Mouse (Mus musculus) forebrain, embryonic 16.5 days (tissue): ENCODE results near the gene Smim24. TPM values are rescaled to one million over a fixed set of nuclear protein-coding genes. Genes with fewer than 3 reads are reported as not detected.

Experiments
- ATAC-seq: fragments of 200-750 bp; cut with Nextera tagmentation; 2 replicates; pipeline ENCODE4 v1.8.0; 2017; ENCODE audit warnings: mild to moderate bottlenecking, moderate library complexity
- H3K27ac ChIP-seq: fragments of 300-500 bp; sonication (generic); 2 replicates; pipeline ENCODE4 v1.5.1; 2014; ENCODE audit warnings: low read length, control low read depth
- H3K27me3 ChIP-seq: fragments of 300-500 bp; sonication (generic); replicated peaks from 2 replicates; pipeline ENCODE4 v1.6.1; 2014; ENCODE audit warnings: low read length; ENCODE audit not compliant: control insufficient read depth, insufficient read depth
- H3K36me3 ChIP-seq: fragments of 300-500 bp; sonication (generic); 2 replicates; pipeline ENCODE4 v1.6.1; 2014; ENCODE audit not compliant: control insufficient read depth, insufficient read depth
- H3K4me1 ChIP-seq: fragments of 300-500 bp; sonication (generic); replicated peaks from 2 replicates; pipeline ENCODE4 v1.6.1; 2014; ENCODE audit warnings: low read length; ENCODE audit not compliant: control insufficient read depth, insufficient read depth
- H3K4me2 ChIP-seq: fragments of 300-500 bp; sonication (generic); 2 replicates; pipeline ENCODE4 v1.6.1; 2014; ENCODE audit warnings: mild to moderate bottlenecking, low read length, control low read depth
- H3K4me3 ChIP-seq: fragments of 300-500 bp; sonication (generic); replicated peaks from 2 replicates; pipeline ENCODE4 v1.5.1; 2014; ENCODE audit warnings: mild to moderate bottlenecking, low read length, control low read depth
- H3K9ac ChIP-seq: fragments of 300-500 bp; sonication (generic); replicated peaks from 2 replicates; pipeline ENCODE4 v1.6.1; 2014; ENCODE audit warnings: low read depth, low read length, control low read depth
- H3K9me3 ChIP-seq: fragments of 300-500 bp; sonication (generic); 2 replicates; pipeline ENCODE4 v1.6.1; 2016; ENCODE audit warnings: low read length; ENCODE audit not compliant: control insufficient read depth
- WGBS: fragments of 180-500 bp; shearing (Covaris S2); extraction: QIAGEN DNeasy Blood & Tissue Kit; methylation state at CpG from one replicate; pipeline ENCODE4 v1.1.7; 2014; 5-methylcytosine and 5-hydroxymethylcytosine counted together
- polyA plus RNA-seq: library from polyadenylated mRNA; unstranded; fragments of >200 nt; fragmentation: Nextera tagmentation; extraction: Ambion mirVana; gene quantifications from 2 replicates; pipeline ENCODE4 v1.2.1, GENCODE M21; 2015

Gene Smim24
- polyA plus RNA-seq, 1 experiment from 2014 or later, result 1.2 TPM

DNA sequence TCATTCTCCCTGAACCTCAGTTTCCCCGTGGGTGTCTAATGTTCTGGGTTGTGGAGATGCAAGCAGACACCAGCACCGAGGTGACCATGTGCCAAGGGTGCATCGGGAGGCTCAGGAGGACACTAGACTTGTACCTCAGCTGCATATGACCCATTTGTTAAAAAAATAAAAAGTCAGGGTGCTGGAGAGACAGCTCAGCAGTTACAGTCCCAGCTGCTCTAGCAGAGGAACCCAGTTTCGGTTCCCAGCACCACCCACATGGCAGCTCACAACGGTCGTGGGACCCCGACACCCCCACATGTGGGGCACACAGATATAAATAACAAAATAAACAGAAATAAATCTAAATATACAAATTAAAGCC, 35.6 kb downstream of the Smim24 start:
- no peak for ATAC-seq
- Histone ChIP-seq H3K9ac (no peak overlapping the region), H3K4me1 (peaks cover 56% of the 10 kb centered on the region), H3K9me3 (no peaks in the 10 kb centered on the region), H3K36me3 (no peaks in the 10 kb centered on the region), H3K4me3 (no peak overlapping the region), H3K4me2 (no peak overlapping the region), H3K27me3 (peaks cover 3% of the 10 kb centered on the region; the same call in 1 of the 2 replicates), H3K27ac (no peak overlapping the region)
- WGBS, result 92% methylated on average over 7 of the region's 7 CpGs

DNA sequence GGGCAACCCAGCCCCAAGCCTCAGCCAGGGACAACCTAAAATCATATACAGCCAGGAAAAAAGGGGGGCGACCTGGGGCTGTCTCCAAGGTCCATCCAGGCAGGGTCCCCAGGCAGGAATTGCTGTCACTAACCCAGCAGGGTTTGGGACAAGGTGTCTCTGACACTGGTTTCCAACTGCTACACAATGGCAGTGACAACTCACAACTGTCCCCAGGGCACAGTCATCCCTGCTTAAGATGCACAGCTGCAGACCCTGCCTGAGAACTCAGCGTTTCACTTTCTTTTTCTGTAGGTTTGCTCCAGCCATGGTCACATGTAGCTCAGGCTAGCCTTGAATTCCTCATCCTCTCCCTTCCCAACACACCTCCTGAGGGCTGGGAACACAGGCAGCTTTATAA, 36.2 kb downstream of the Smim24 start:
- Histone ChIP-seq H3K9ac (no peak overlapping the region), H3K36me3 (no peaks in the 10 kb centered on the region), H3K4me3 (no peak overlapping the region), H3K4me2 (no peak overlapping the region), H3K4me1 (peaks cover 59% of the 10 kb centered on the region), H3K27me3 (peaks cover 3% of the 10 kb centered on the region; the same call in 1 of the 2 replicates), H3K9me3 (no peaks in the 10 kb centered on the region), H3K27ac (no peak overlapping the region)
- WGBS, result 33% methylated on average over 2 of the region's 2 CpGs
- no peak for ATAC-seq

DNA sequence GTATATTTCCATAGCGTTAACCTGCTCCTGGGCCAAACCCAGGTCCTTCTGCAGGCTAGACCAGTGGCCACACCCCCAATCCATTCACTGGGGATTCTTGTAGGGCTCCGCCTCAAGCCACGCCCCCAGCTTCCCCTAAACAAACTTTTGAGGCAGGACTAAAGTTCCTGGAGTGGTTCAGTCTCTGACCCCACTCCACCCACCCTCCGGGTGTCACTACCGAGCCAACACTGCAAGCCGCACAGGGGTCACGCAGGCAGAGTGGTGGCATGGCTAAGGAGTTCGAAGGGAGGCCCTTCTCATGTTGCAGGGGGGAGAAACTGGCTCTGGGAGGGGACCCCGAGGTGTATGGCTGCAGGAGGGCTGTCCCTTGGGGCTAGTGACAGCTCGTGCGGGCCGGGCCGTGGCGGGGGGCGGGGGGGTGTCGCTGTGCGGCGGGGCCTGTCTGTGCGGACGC, 36.8 kb downstream of the Smim24 start:
- H3K4me1 ChIP-seq, result peaks cover 58% of the 10 kb centered on the region
- ATAC-seq, result peak; percentile 1; the same call in 1 of the 2 replicates

DNA sequence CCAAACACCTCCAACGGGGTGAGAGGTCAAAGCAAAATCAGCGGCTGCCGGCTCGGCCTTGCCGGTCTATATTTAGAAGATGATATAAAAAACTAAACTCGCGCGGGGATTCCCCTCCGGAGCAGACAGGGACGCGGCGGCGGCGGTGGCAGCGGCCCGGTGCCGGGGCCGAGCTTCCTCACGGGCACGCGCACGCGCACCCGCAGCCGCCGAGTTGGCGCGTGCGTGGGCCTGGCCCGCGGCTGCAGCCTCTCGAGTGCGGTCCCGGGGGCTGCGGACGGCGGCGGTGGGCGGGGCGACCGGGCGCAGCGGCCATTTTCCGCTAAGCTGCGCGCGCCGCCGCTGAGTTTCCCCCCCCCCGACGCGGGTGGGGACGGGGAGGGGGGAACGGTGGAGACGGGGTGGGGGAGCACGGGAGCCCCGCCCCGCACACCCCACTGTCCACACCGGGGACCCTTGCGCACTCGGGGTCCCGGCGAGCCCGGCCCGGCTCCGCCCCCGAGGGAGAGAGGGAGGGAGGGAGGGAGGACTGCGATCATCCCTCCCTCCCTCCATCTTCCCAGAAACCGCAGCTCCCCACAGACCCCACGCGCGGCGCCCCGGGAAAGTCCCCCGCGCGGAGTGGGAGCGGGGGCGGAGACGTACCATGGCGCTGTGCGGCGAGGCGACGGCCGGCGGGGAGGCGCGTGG, 37.4 kb downstream of the Smim24 start:
- 0% methylated on average over 45 of the region's 89 CpGs for WGBS
- Histone ChIP-seq H3K4me1 (peaks cover 58% of the 10 kb centered on the region), H3K4me3 (peak overlapping the region; percentile 81), H3K36me3 (no peaks in the 10 kb centered on the region), H3K27me3 (peaks cover 3% of the 10 kb centered on the region; the same call in 1 of the 2 replicates), H3K27ac (peak overlapping the region; percentile 94), H3K9ac (peak overlapping the region; percentile 85), H3K4me2 (peak overlapping the region; percentile 85), H3K9me3 (no peaks in the 10 kb centered on the region)
- peak; percentile 18; the same call in 1 of the 2 replicates for ATAC-seq

More for the DNA sequence above, 36.8 kb downstream of the Smim24 start:
- H3K36me3 ChIP-seq, result no peaks in the 10 kb centered on the region
- H3K9ac ChIP-seq, result peak overlapping the region; percentile 85
- WGBS, result 0% methylated on average over 16 of the region's 20 CpGs
- peak overlapping the region; percentile 94 for H3K27ac ChIP-seq
- H3K9me3 ChIP-seq, result no peaks in the 10 kb centered on the region
- H3K4me2 ChIP-seq, result peak overlapping the region; percentile 85
- H3K4me3 ChIP-seq, result peak overlapping the region; percentile 81
- H3K27me3 ChIP-seq, result peaks cover 3% of the 10 kb centered on the region; the same call in 1 of the 2 replicates

DNA sequence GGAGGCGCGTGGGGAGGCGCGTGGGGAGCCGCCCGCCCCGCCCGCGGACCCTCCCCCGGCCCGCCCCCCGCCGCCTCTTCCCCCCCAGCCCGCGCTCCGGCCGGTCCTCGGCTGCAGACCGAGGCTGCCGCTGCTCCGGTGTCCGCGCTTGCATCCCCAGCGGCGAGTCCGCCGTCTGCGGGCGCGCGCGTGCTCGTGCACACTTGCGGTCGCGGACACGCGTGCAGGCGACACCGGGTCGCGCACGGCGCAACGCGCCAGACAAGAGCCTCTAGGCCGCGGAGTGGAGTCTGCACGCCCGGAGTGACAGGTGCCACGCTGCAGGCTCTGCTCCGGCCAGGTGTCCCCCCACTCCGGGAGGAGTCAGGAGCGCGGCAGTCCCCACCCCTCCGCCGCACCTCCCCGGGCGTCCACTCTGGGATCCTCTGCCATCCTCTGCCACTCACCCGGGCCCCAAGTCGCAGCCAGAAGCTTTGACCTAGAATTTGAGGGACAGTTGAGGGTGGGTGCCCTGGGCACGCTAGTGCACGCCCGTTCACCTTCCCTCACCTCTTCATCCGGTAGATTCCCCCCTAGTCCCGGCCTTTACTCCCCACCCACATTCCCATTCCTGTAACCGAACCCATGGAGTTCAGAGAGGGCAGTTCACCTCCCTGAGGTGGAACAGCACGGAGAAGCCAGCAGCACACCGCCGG, 38.1 kb downstream of the Smim24 start:
- no peaks in the 10 kb centered on the region for H3K36me3 ChIP-seq
- no peaks in the 10 kb centered on the region for H3K9me3 ChIP-seq
- WGBS, result 1% methylated on average over 53 of the region's 70 CpGs
- ATAC-seq, result peak; percentile 6
- peak overlapping the region; percentile 85 for H3K9ac ChIP-seq
- H3K27ac ChIP-seq, result peak overlapping the region; percentile 94
- H3K4me3 ChIP-seq, result peak overlapping the region; percentile 81
- peak overlapping the region; percentile 85 for H3K4me2 ChIP-seq
- H3K4me1 ChIP-seq, result peaks cover 57% of the 10 kb centered on the region
- H3K27me3 ChIP-seq, result peaks cover 3% of the 10 kb centered on the region; the same call in 1 of the 2 replicates

DNA sequence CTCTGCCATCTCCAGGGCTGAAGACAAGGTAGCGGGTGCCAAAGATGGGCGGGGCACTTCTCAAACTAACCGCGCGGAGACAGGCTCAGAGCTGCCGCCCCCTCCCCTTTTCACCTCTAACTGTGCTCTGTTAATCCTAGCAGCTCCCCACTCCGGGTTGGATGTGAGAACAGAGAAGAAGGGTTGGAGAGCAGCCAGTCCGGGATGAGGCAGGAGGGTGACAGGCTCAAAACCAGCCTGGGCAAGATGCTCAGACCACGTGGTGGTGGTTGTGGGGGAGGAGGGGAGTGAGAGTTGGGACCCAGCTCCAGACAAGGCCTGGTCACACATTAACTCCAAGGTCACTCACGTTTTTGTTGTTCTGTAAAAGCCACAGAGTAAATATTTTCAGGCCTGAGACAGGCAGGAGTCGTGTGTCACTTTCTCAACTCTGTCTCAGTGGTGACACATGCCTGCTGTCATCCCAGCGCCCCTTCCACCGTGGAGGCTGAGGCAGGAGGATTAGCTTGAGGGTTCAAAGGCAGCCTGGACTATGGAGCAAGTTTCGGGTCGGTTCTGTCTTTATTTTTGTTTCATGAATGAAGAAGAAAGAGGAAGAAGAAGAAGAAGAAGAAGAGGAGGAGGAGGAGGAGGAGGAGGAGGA, 38.8 kb downstream of the Smim24 start:
- Histone ChIP-seq H3K36me3 (no peaks in the 10 kb centered on the region), H3K4me1 (peaks cover 51% of the 10 kb centered on the region), H3K9ac (no peak overlapping the region; the same call in 1 of the 2 replicates), H3K4me2 (peak overlapping the region; percentile 85), H3K27me3 (peaks cover 3% of the 10 kb centered on the region; the same call in 1 of the 2 replicates), H3K9me3 (no peaks in the 10 kb centered on the region), H3K4me3 (peak overlapping the region; percentile 81), H3K27ac (peak overlapping the region; percentile 94)
- 12% methylated on average over 15 of the region's 15 CpGs for WGBS
- no peak for ATAC-seq

DNA sequence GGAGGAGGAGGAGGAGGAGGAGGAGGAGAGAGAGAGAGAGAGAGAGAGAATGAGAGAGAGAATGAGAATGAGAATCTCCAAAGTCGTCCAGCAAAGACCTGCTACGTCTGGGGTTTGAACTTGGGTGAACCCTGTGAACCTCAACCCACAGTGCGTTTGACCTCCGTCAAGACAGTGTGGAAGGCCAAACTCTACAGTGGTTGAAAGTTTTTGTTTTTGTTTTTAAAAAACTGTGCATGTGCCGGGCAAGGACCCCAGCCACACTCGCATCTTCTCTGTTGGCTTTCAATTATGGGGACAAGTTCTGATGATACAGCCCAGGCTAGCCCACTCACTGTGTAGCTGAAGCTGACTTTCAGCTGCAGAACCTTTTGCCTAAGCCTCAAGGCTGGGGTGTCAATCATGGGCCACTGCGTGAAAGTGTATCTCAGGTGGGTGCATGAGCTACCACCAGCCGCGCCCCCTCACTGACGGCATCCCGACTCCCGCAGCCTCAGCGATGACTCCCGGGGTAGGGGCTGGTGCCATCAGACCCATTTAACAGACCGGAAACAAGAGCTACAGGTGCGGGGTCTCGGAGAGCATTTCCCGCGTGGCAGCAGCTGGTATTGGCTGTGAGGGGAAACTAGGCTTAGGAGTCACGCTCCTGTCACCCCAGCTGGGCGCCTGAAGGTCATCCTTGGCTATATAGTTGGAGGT, 39.5 kb downstream of the Smim24 start:
- Histone ChIP-seq H3K4me3 (peak overlapping the region; percentile 25), H3K27me3 (peaks cover 2% of the 10 kb centered on the region; the same call in 1 of the 2 replicates), H3K27ac (0 out of 2 replicates have a peak overlapping the region, but pooled peaks have one; percentile 43), H3K4me1 (peaks cover 44% of the 10 kb centered on the region), H3K36me3 (no peaks in the 10 kb centered on the region), H3K9me3 (no peaks in the 10 kb centered on the region), H3K4me2 (peak overlapping the region; percentile 58), H3K9ac (no peak overlapping the region)
- ATAC-seq, result peak; percentile 0; the same call in 1 of the 2 replicates
- WGBS, result 66% methylated on average over 21 of the region's 21 CpGs

DNA sequence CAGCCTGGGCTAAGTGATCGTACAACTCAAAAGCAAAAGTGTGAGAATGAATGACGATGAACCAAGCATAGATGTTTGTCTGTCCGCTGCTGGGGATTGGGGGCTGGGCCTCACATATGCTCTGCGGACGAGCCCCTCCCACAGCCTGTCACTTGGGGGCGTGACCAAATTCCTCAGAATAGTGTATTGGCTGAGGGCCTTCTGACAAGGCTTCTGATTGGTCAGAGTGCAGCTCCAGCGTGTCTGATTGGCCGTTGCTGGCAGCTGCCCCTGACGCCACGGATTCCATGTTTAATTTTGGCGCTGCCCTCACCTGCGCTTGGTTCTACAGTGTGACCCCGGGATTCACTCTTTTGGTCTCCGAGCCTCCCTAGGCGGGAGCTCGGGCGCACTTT, 40.0 kb downstream of the Smim24 start:
- peak overlapping the region; percentile 49 for H3K9ac ChIP-seq

More for the DNA sequence above, 40.0 kb downstream of the Smim24 start:
- Histone ChIP-seq H3K4me2 (peak overlapping the region; percentile 58), H3K4me3 (peak overlapping the region; percentile 34), H3K36me3 (no peaks in the 10 kb centered on the region), H3K27ac (peak overlapping the region; percentile 43; the same call in 1 of the 2 replicates), H3K27me3 (no peaks in the 10 kb centered on the region), H3K4me1 (peaks cover 43% of the 10 kb centered on the region), H3K9me3 (no peaks in the 10 kb centered on the region)
- 4% methylated on average over 17 of the region's 17 CpGs for WGBS
- peak; percentile 88 for ATAC-seq
